Mouse (Mus musculus) monocyte, adult 5-6 weeks (primary cell): Measurements from ENCODE around the gene Defa37. TPM values are rescaled to one million over a fixed set of nuclear protein-coding genes. Genes with fewer than 3 reads are reported as not detected.
"Not testable (repeated sequence)": the region's sequence is repeated elsewhere in the genome, so short reads cannot be mapped to it uniquely, and the experiment has no call there.

ENCODE experiments used
- ATAC-seq: fragments of 153-309, 156-312 bp; replicated peaks from 2 replicates; pipeline ENCODE4 v1.8.0; 2017; ENCODE audit warnings: mild to moderate bottlenecking; ENCODE audit not compliant: low TSS enrichment, insufficient number of reproducible peaks, severe bottlenecking, poor library complexity, low FRiP score
- total RNA-seq: library from RNA; stranded (forward); fragments of 200-1000, 200-491, 200-594 nt; gene quantifications from 3 replicates; pipeline ENCODE4 v1.2.3, GENCODE M21; 2017

Gene Defa37
- total RNA-seq, result not detected in 3 replicates

DNA sequence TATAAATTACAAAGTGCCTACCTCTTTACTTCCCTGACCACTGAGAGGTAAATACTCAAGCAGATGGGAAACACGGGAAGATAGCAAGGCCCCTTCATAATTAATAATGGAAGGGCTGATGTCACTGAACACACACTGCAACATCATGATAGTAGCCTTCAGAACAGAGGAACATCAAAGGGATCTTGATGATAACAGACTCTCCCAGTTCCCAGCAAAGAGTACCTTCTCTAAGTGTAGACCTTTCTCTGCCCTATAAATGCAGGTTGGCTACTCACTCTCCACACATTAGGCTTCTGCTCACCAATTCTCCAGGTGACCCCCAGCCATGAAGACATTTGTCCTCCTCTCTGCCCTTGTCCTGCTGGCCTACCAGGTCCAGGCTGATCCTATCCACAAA lies at the start of gene Defa37:
TSS of gene Defa37 (plus strand) at position 301 of the 400 bp plus-strand sequence.
- not testable (repeated sequence) for ATAC-seq

DNA sequence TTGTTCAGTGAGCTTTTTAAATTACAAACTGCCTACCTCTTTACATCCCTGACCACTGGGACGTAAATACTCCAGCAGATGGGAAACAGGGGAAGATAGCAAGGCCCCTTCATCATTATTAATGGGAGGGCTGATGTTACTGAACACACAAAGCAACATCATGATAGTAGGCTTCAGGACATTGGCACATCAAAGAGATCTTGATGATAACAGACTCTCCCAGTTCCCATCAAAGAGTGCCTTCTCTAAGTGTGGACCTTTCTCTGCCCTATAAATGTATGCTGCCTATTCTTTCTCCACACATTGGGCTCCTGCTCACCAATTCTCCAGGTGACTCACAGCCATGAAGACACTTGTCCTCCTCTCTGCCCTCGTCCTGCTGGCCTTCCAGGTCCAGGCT lies 36.5 kb upstream of the Defa37 start, which contains the start of gene Defa32:
TSS of gene Defa32 (plus strand) at position 301 of the 400 bp plus-strand sequence.
- ATAC-seq, result not testable (repeated sequence)

DNA sequence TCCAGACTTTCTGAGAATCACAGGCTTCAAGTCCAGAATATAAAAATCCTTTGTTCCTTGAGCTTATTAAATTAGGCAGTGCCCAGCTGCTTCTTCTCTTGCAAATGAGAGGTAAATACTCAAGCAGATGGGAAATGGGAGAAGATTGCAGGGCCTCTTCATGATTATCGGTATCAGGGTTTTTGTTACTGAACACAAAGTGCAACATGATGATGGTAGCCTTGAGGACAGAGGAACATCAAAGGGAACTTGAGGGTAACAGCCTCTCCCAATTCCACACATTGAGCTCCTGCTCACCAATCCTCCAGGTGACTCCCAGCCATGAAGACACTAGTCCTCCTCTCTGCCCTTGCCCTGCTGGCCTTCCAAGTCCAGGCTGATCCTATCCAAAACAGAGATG lies 17.5 kb downstream of the Defa37 start, which contains the start of gene Defa28:
TSS of gene Defa28 (plus strand) at position 301 of the 400 bp plus-strand sequence.
- ATAC-seq, result not testable (repeated sequence)

DNA sequence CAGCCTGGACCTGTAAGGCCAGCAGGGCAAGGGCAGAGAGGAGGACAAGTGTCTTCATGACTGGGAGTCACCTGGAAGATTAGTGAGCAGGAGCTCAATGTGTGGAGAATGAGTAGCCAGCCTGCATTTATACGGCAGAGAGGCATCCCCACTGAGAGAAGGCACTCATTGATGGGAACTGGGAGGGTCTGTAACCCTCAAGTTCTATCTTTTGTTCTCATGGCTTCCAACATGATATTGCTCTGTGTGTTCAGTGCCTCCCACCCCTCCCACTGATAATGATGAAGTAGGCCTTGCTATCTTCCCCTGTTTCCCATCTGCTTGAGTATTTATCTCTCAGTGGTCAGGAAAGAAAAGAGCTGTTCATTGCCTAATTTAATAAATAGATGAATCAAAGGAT lies 29.2 kb downstream of the Defa37 start, which contains the start of gene Gm7861:
TSS of gene Gm7861 (minus strand) at position 101 of the 400 bp plus-strand sequence.
- not testable (repeated sequence) for ATAC-seq

Other genes with a start within 250 kb of the Defa37 start
- gene Defa27, start 249.8 kb upstream of the Defa37 start, total RNA-seq, result not detected in 3 replicates
- not detected in 3 replicates for gene Defa29, start 238.4 kb upstream of the Defa37 start, total RNA-seq
- gene Defa2, start 186.9 kb upstream of the Defa37 start, total RNA-seq, result not detected in 3 replicates
- not detected in 3 replicates for gene Defa33, start 173.6 kb upstream of the Defa37 start, total RNA-seq
- gene Defa36, start 138.0 kb upstream of the Defa37 start, total RNA-seq, result not detected in 3 replicates
- gene Gm7849, start 108.8 kb upstream of the Defa37 start, total RNA-seq, result not detected in 3 replicates
- gene Defa20, start 56.1 kb upstream of the Defa37 start, total RNA-seq, result not detected in 3 replicates
- gene Defa32, start 36.4 kb upstream of the Defa37 start, total RNA-seq, result not detected in 3 replicates
- gene Defa28, start 17.6 kb downstream of the Defa37 start, total RNA-seq, result not detected in 3 replicates
- not detected in 3 replicates for gene Gm7861, start 29.1 kb downstream of the Defa37 start, total RNA-seq
- not detected in 3 replicates for gene Defa26, start 52.8 kb downstream of the Defa37 start, total RNA-seq
- gene Defa17, start 90.4 kb downstream of the Defa37 start, total RNA-seq, result not detected in 3 replicates
- not detected in 3 replicates for gene Defa34, start 100.4 kb downstream of the Defa37 start, total RNA-seq
- gene AY761184, start 138.3 kb downstream of the Defa37 start, total RNA-seq, result not detected in 3 replicates
- not detected in 3 replicates for gene Defa24, start 169.1 kb downstream of the Defa37 start, total RNA-seq